Mouse (Mus musculus) left cerebral cortex, postnatal 10 days (tissue): ENCODE measurements around the gene Cfdp1. TPM values are rescaled to one million over a fixed set of nuclear protein-coding genes. Genes with fewer than 3 reads are reported as not detected.

Experiments used
- DNase-seq, 2 experiments: peaks; one replicate each; pipeline ENCODE4 v3.0.0; 2021 to 2022; ENCODE audit warnings: low spot score in 2 of 2, mixed read lengths in 1 of 2; ENCODE audit errors: extremely low spot score in 1 of 2
- intact Hi-C: fragments of 180-260 bp; cut with DNase I; formaldehyde crosslinking; loops from one replicate; pipeline ENCODE4 v1.15.1; 2025
- total RNA-seq, 2 experiments: library from RNA; stranded (reverse); gene quantifications; 2 replicates each; pipeline ENCODE4 v1.2.3; 2021

Cfdp1 gene
- total RNA-seq, 2 experiments from 2014 or later: 90.6 to 94.9 TPM

GRCm38 (mm10) chr8:111779690-111780089, 74.4 kb downstream of the Cfdp1 start:
- intact Hi-C loops: no loop called here
- DNase-seq: no peak

- no peak for DNase-seq
- intact Hi-C loops: no loop called here
Measured at GRCm38 (mm10) chr8:111778801-111779200, 75.3 kb downstream of the Cfdp1 start.

- no peak for DNase-seq
- intact Hi-C loops: no loop called here
Measured at GRCm38 (mm10) chr8:111776492-111776891, 77.6 kb downstream of the Cfdp1 start.

GRCm38 (mm10) chr8:111775766-111776165, 78.3 kb downstream of the Cfdp1 start:
- no peak for DNase-seq
- intact Hi-C loops: no loop called here

- no peak for DNase-seq
- intact Hi-C loops: no loop called here
Measured at GRCm38 (mm10) chr8:111773476-111773875, 80.6 kb downstream of the Cfdp1 start.

GRCm38 (mm10) chr8:111773057-111773456, 81.0 kb downstream of the Cfdp1 start:
- intact Hi-C loops: no loop called here
- no peak for DNase-seq

- intact Hi-C loops: no loop called here
- DNase-seq: no peak
Measured at GRCm38 (mm10) chr8:111772083-111772482, 82.0 kb downstream of the Cfdp1 start.

- DNase-seq: no peak
- intact Hi-C loops: no loop called here
Measured at GRCm38 (mm10) chr8:111771625-111772020, 82.5 kb downstream of the Cfdp1 start.

GRCm38 (mm10) chr8:111770958-111771624, 83.0 kb downstream of the Cfdp1 start:
- intact Hi-C loops: no loop called here
- DNase-seq: no peak

- intact Hi-C loops: no loop called here
- no peak for DNase-seq
Measured at GRCm38 (mm10) chr8:111769764-111770428, 84.2 kb downstream of the Cfdp1 start.

- no peak for DNase-seq
- intact Hi-C loops: no loop called here
Measured at GRCm38 (mm10) chr8:111769296-111769695, 84.8 kb downstream of the Cfdp1 start.

GRCm38 (mm10) chr8:111768651-111769050, 85.4 kb downstream of the Cfdp1 start:
- intact Hi-C loops: no loop called here

GRCm38 (mm10) chr8:111765616-111766015, 88.5 kb downstream of the Cfdp1 start:
- DNase-seq: no peak
- intact Hi-C loops: no loop called here

More at GRCm38 (mm10) chr8:111768651-111769050, 85.4 kb downstream of the Cfdp1 start:
- DNase-seq: no peak

GRCm38 (mm10) chr8:111765096-111765495, 89.0 kb downstream of the Cfdp1 start:
- intact Hi-C loops: no loop called here

GRCm38 (mm10) chr8:111760708-111761107, 93.4 kb downstream of the Cfdp1 start:
- intact Hi-C loops: no loop called here

More at GRCm38 (mm10) chr8:111765096-111765495, 89.0 kb downstream of the Cfdp1 start:
- no peak for DNase-seq

GRCm38 (mm10) chr8:111758817-111759216, 95.3 kb downstream of the Cfdp1 start:
- DNase-seq: no peak
- intact Hi-C loops: no loop called here

More at GRCm38 (mm10) chr8:111760708-111761107, 93.4 kb downstream of the Cfdp1 start:
- DNase-seq: no peak

GRCm38 (mm10) chr8:111757599-111757998, 96.5 kb downstream of the Cfdp1 start:
- intact Hi-C loops: no loop called here
- DNase-seq: no peak

- intact Hi-C loops: no loop called here
- DNase-seq: no peak
Measured at GRCm38 (mm10) chr8:111754736-111755135, 99.4 kb downstream of the Cfdp1 start.

- no peak for DNase-seq
- intact Hi-C loops: no loop called here
Measured at GRCm38 (mm10) chr8:111754088-111754487, 100.0 kb downstream of the Cfdp1 start.

- DNase-seq: no peak
- intact Hi-C loops: no loop called here
Measured at GRCm38 (mm10) chr8:111748766-111749165, 105.3 kb downstream of the Cfdp1 start.
